Mouse (Mus musculus) heart, postnatal 36 days (tissue): Measurements from ENCODE around the gene Lsp1. TPM values are rescaled to one million over a fixed set of nuclear protein-coding genes. Genes with fewer than 3 reads are reported as not detected.

Source experiments
- DNase-seq, 2 experiments: peaks; one replicate each; pipeline ENCODE4 v3.0.0; 2021 to 2022
- intact Hi-C: fragments of 180-260 bp; cut with DNase I; formaldehyde crosslinking; loops from one replicate; pipeline ENCODE4 v1.15.1; 2025
- total RNA-seq, 2 experiments: library from RNA; stranded (reverse); gene quantifications; 2 replicates each; pipeline ENCODE4 v1.2.3; 2021

Lsp1 gene
- total RNA-seq, 2 experiments from 2014 or later, result 31.7 to 40.4 TPM

- intact Hi-C loops, result no loop called here
- DNase-seq, result no peak
These were observed 17.6 kb upstream of the Lsp1 start for GRCm38 (mm10) chr7:142442908-142443420.

- intact Hi-C loops, result no loop called here
- DNase-seq, result no peak
These were observed 17.1 kb upstream of the Lsp1 start for GRCm38 (mm10) chr7:142443474-142443873.

- intact Hi-C loops, result no loop called here
- DNase-seq, result no peak
These were observed 16.4 kb upstream of the Lsp1 start for GRCm38 (mm10) chr7:142444171-142444570.

GRCm38 (mm10) chr7:142445324-142445723, 15.3 kb upstream of the Lsp1 start:
- intact Hi-C loops, result no loop called here

GRCm38 (mm10) chr7:142446264-142446663, 14.3 kb upstream of the Lsp1 start:
- intact Hi-C loops, result no loop called here
- no peak for DNase-seq

More at GRCm38 (mm10) chr7:142445324-142445723, 15.3 kb upstream of the Lsp1 start:
- DNase-seq, result no peak

GRCm38 (mm10) chr7:142449038-142449617, 11.5 kb upstream of the Lsp1 start:
- no peak for DNase-seq
- intact Hi-C loops, result no loop called here

- DNase-seq, result no peak
- intact Hi-C loops, result no loop called here
These were observed 5.9 kb upstream of the Lsp1 start for GRCm38 (mm10) chr7:142454706-142455105.

GRCm38 (mm10) chr7:142455251-142455650, 5.4 kb upstream of the Lsp1 start:
- intact Hi-C loops, result no loop called here
- peak in 1 of 2 experiments; percentile 1 for DNase-seq

GRCm38 (mm10) chr7:142456806-142457205, 3.8 kb upstream of the Lsp1 start:
- intact Hi-C loops, result no loop called here
- DNase-seq, result peak in 1 of 2 experiments; percentile 8

- intact Hi-C loops, result no loop called here
- peak; percentile 32 to 48 for DNase-seq
These were observed 3.3 kb upstream of the Lsp1 start for GRCm38 (mm10) chr7:142457227-142457811.

- intact Hi-C loops, result no loop called here
- peak in 1 of 2 experiments; percentile 9 for DNase-seq
These were observed 2.6 kb upstream of the Lsp1 start for GRCm38 (mm10) chr7:142458026-142458425.

- intact Hi-C loops, result no loop called here
- DNase-seq, result peak in 1 of 2 experiments; percentile 2
These were observed 1.8 kb upstream of the Lsp1 start for GRCm38 (mm10) chr7:142458676-142459298.

- peak; percentile 23 to 36 for DNase-seq
These were observed 1.3 kb upstream of the Lsp1 start for GRCm38 (mm10) chr7:142459299-142459691.

GRCm38 (mm10) chr7:142461446-142461845, 837 bp downstream of the Lsp1 start:
- peak in 1 of 2 experiments; percentile 6 for DNase-seq
- intact Hi-C loops, result no loop called here

More at GRCm38 (mm10) chr7:142459299-142459691, 1.3 kb upstream of the Lsp1 start:
- intact Hi-C loops, result no loop called here

- intact Hi-C loops, result no loop called here
These were observed 1.6 kb downstream of the Lsp1 start for GRCm38 (mm10) chr7:142462190-142462589.

GRCm38 (mm10) chr7:142462594-142463078, 2.0 kb downstream of the Lsp1 start:
- intact Hi-C loops, result no loop called here
- peak in 1 of 2 experiments; percentile 5 for DNase-seq

More at GRCm38 (mm10) chr7:142462190-142462589, 1.6 kb downstream of the Lsp1 start:
- peak; percentile 16 to 37 for DNase-seq

- intact Hi-C loops, result no loop called here
- no peak for DNase-seq
These were observed 9.6 kb downstream of the Lsp1 start for GRCm38 (mm10) chr7:142470171-142470691.

- intact Hi-C loops, result no loop called here
These were observed 10.3 kb downstream of the Lsp1 start for GRCm38 (mm10) chr7:142470808-142471413.

GRCm38 (mm10) chr7:142471414-142471861, 10.8 kb downstream of the Lsp1 start:
- intact Hi-C loops, result no loop called here

More at GRCm38 (mm10) chr7:142470808-142471413, 10.3 kb downstream of the Lsp1 start:
- peak; percentile 65 to 77 for DNase-seq

GRCm38 (mm10) chr7:142471884-142472570, 11.4 kb downstream of the Lsp1 start:
- peak; percentile 56 to 59 for DNase-seq
- intact Hi-C loops, result no loop called here

More at GRCm38 (mm10) chr7:142471414-142471861, 10.8 kb downstream of the Lsp1 start:
- peak; percentile 18 to 37 for DNase-seq
